Mouse (Mus musculus): Measurements from ENCODE around the gene Smim11. TPM values are rescaled to one million over a fixed set of nuclear protein-coding genes. Genes with fewer than 3 reads are reported as not detected.
A peak's percentile ranks its signal among the peaks of the same experiment; 100 is the strongest.

Smim11 gene
- polyA plus RNA-seq, 1 experiment from 2014 or later, result 131 TPM

GRCm38 (mm10) chr16:92340612-92341511 is 39.8 kb downstream of the Smim11 start:
- Histone ChIP-seq H3K4me1 (ENCODE audit: insufficient read depth, low read depth, low read length) (no peaks in the 10 kb centered on the region), H3K4me3 (ENCODE audit: low read depth, low read length) (no peak overlapping the region), H3K9me3 (ENCODE audit: low read length) (no peaks in the 10 kb centered on the region), H3K36me3 (ENCODE audit: insufficient read depth, low read length) (no peaks in the 10 kb centered on the region), H3K4me2 (replicated peaks; ENCODE audit: low read depth, low read length) (peak overlapping the region; percentile 46), H3K9ac (replicated peaks; ENCODE audit: low read depth) (no peak overlapping the region), H3K27me3 (replicated peaks; ENCODE audit: insufficient read depth, low read length) (no peaks in the 10 kb centered on the region), H3K27ac (ENCODE audit: low read length) (no peak overlapping the region)
- 19% methylated on average over 27 of the region's 27 CpGs for WGBS
- TF ChIP-seq CTCF (IDR thresholded peaks at IDR 0.05) (peak; percentile 86), EP300 (IDR thresholded peaks at IDR 0.05) (no peak)
- peak; percentile 50; the same call in 1 of the 2 replicates for ATAC-seq
- peak; percentile 83 for DNase-seq (ENCODE audit: low spot score)

- H3K36me3 ChIP-seq (ENCODE audit: insufficient read depth, low read length), result no peaks in the 10 kb centered on the region
- H3K4me1 ChIP-seq (ENCODE audit: insufficient read depth, low read depth, low read length), result peaks cover 4% of the 10 kb centered on the region; the same call in 1 of the 2 replicates
- no peaks in the 10 kb centered on the region for H3K27me3 ChIP-seq (replicated peaks; ENCODE audit: insufficient read depth, low read length)
- H3K9me3 ChIP-seq (ENCODE audit: low read length), result no peaks in the 10 kb centered on the region
- peak; percentile 46 for ATAC-seq
- TF ChIP-seq CTCF (IDR thresholded peaks at IDR 0.05), result no peak
- no peak for TF ChIP-seq EP300 (IDR thresholded peaks at IDR 0.05)
- H3K27ac ChIP-seq (ENCODE audit: low read length), result no peak overlapping the region
- H3K9ac ChIP-seq (replicated peaks; ENCODE audit: low read depth), result no peak overlapping the region
- no peak overlapping the region for H3K4me2 ChIP-seq (replicated peaks; ENCODE audit: low read depth, low read length)
- no peak overlapping the region for H3K4me3 ChIP-seq (ENCODE audit: low read depth, low read length)
- 23% methylated on average over 11 of the region's 11 CpGs for WGBS
- DNase-seq (ENCODE audit: low spot score), result peak; percentile 71
These were observed 44.1 kb downstream of the Smim11 start for GRCm38 (mm10) chr16:92345177-92345576.

DNA sequence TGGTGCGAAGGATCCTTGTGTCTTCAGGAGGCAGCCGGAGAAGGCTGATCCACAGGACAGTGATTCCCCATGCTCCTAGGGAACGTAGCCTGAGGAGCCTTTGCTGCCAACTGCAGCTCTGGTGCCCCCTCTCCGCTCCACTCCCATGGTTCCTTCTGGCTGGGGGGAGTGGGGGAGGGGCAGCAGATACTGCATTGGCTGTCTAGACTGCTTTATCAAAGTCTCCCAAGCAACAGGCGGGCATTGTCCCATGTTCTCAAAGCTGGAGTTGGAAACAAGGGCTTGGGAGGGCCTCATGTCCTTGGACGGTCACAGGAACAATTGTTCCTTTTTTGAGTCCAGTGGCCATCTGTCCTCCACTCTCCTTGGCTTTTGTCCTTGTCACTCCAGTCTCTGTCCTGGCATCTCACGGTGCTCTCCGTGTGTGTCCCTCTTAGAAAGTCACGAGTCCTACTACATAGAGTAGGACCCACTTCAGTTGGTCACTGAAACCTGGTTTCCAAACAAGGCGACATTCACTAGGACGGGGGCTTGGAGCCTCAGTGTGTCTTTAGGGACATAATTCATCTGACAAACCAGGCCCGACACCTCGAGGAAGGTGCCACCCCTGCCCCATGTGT is 45.3 kb downstream of the Smim11 start:
- DNase-seq (ENCODE audit: low spot score), result no peak
- Histone ChIP-seq H3K27ac (ENCODE audit: low read length) (no peak overlapping the region), H3K9ac (replicated peaks; ENCODE audit: low read depth) (no peak overlapping the region), H3K36me3 (ENCODE audit: insufficient read depth, low read length) (no peaks in the 10 kb centered on the region), H3K4me1 (ENCODE audit: insufficient read depth, low read depth, low read length) (peaks cover 4% of the 10 kb centered on the region; the same call in 1 of the 2 replicates), H3K4me2 (replicated peaks; ENCODE audit: low read depth, low read length) (no peak overlapping the region), H3K4me3 (ENCODE audit: low read depth, low read length) (no peak overlapping the region), H3K9me3 (ENCODE audit: low read length) (no peaks in the 10 kb centered on the region), H3K27me3 (replicated peaks; ENCODE audit: insufficient read depth, low read length) (no peaks in the 10 kb centered on the region)
- no peak for TF ChIP-seq CTCF (IDR thresholded peaks at IDR 0.05)
- WGBS, result 66% methylated on average over 13 of the region's 13 CpGs
- no peak for ATAC-seq

GRCm38 (mm10) chr16:92348941-92349340 is 47.9 kb downstream of the Smim11 start:
- TF ChIP-seq EP300 (IDR thresholded peaks at IDR 0.05) (no peak), CTCF (IDR thresholded peaks at IDR 0.05) (no peak)
- H3K36me3 ChIP-seq (ENCODE audit: insufficient read depth, low read length), result no peaks in the 10 kb centered on the region
- H3K9ac ChIP-seq (replicated peaks; ENCODE audit: low read depth), result no peak overlapping the region
- ATAC-seq, result peak; percentile 76
- H3K27ac ChIP-seq (ENCODE audit: low read length), result no peak overlapping the region
- H3K4me2 ChIP-seq (replicated peaks; ENCODE audit: low read depth, low read length), result no peak overlapping the region
- H3K4me1 ChIP-seq (ENCODE audit: insufficient read depth, low read depth, low read length), result peaks cover 4% of the 10 kb centered on the region; the same call in 1 of the 2 replicates
- WGBS, result 61% methylated on average over 12 of the region's 12 CpGs
- DNase-seq (ENCODE audit: low spot score), result peak; percentile 70
- H3K9me3 ChIP-seq (ENCODE audit: low read length), result no peaks in the 10 kb centered on the region
- no peaks in the 10 kb centered on the region for H3K27me3 ChIP-seq (replicated peaks; ENCODE audit: insufficient read depth, low read length)
- no peak overlapping the region for H3K4me3 ChIP-seq (ENCODE audit: low read depth, low read length)

GRCm38 (mm10) chr16:92353295-92353694 is 52.2 kb downstream of the Smim11 start:
- Histone ChIP-seq H3K27ac (ENCODE audit: low read length) (no peak overlapping the region), H3K4me3 (ENCODE audit: low read depth, low read length) (no peak overlapping the region), H3K27me3 (replicated peaks; ENCODE audit: insufficient read depth, low read length) (no peaks in the 10 kb centered on the region), H3K9ac (replicated peaks; ENCODE audit: low read depth) (no peak overlapping the region), H3K9me3 (ENCODE audit: low read length) (no peaks in the 10 kb centered on the region), H3K4me2 (replicated peaks; ENCODE audit: low read depth, low read length) (no peak overlapping the region), H3K4me1 (ENCODE audit: insufficient read depth, low read depth, low read length) (no peaks in the 10 kb centered on the region), H3K36me3 (ENCODE audit: insufficient read depth, low read length) (no peaks in the 10 kb centered on the region)
- 81% methylated on average over 12 of the region's 12 CpGs for WGBS
- TF ChIP-seq EP300 (IDR thresholded peaks at IDR 0.05), result no peak
- no peak for TF ChIP-seq CTCF (IDR thresholded peaks at IDR 0.05)
- ATAC-seq (no peak), DNase-seq (ENCODE audit: low spot score) (no peak)

GRCm38 (mm10) chr16:92353897-92354296 is 52.8 kb downstream of the Smim11 start:
- H3K4me2 ChIP-seq (replicated peaks; ENCODE audit: low read depth, low read length), result no peak overlapping the region
- no peaks in the 10 kb centered on the region for H3K9me3 ChIP-seq (ENCODE audit: low read length)
- no peak overlapping the region for H3K27ac ChIP-seq (ENCODE audit: low read length)

More at GRCm38 (mm10) chr16:92353897-92354296, 52.8 kb downstream of the Smim11 start:
- no peaks in the 10 kb centered on the region for H3K4me1 ChIP-seq (ENCODE audit: insufficient read depth, low read depth, low read length)
- no peaks in the 10 kb centered on the region for H3K27me3 ChIP-seq (replicated peaks; ENCODE audit: insufficient read depth, low read length)
- DNase-seq (ENCODE audit: low spot score) (no peak), ATAC-seq (no peak)
- no peaks in the 10 kb centered on the region for H3K36me3 ChIP-seq (ENCODE audit: insufficient read depth, low read length)
- 64% methylated on average over 2 of the region's 2 CpGs for WGBS
- TF ChIP-seq CTCF (IDR thresholded peaks at IDR 0.05) (no peak), EP300 (IDR thresholded peaks at IDR 0.05) (no peak)
- no peak overlapping the region for H3K9ac ChIP-seq (replicated peaks; ENCODE audit: low read depth)
- no peak overlapping the region for H3K4me3 ChIP-seq (ENCODE audit: low read depth, low read length)
